Mouse (Mus musculus): ENCODE results near the gene Pef1. TPM values are rescaled to one million over a fixed set of nuclear protein-coding genes. Genes with fewer than 3 reads are reported as not detected.
A peak's percentile ranks its signal among the peaks of the same experiment; 100 is the strongest.

Pef1 gene
- total RNA-seq, 2 experiments from 2014 or later, result 15.2 to 57.4 TPM

- no peak for ATAC-seq (replicated peaks; ENCODE audit: low FRiP score, low TSS enrichment, poor library complexity, severe bottlenecking)
These were observed 17.0 kb upstream of the Pef1 start for GRCm38 (mm10) chr4:130085246-130085820.

GRCm38 (mm10) chr4:130087293-130087692 is 15.1 kb upstream of the Pef1 start:
- peak; percentile 72 for ATAC-seq (replicated peaks; ENCODE audit: low FRiP score, low TSS enrichment, poor library complexity, severe bottlenecking)

- ATAC-seq (replicated peaks; ENCODE audit: low FRiP score, low TSS enrichment, poor library complexity, severe bottlenecking), result no peak
These were observed 7.2 kb upstream of the Pef1 start for GRCm38 (mm10) chr4:130095137-130095536.

- no peak for ATAC-seq (replicated peaks; ENCODE audit: low FRiP score, low TSS enrichment, poor library complexity, severe bottlenecking)
These were observed 1.2 kb upstream of the Pef1 start for GRCm38 (mm10) chr4:130101183-130101582.

GRCm38 (mm10) chr4:130103632-130104031 is 1.3 kb downstream of the Pef1 start:
- ATAC-seq (replicated peaks; ENCODE audit: low FRiP score, low TSS enrichment, poor library complexity, severe bottlenecking), result no peak

- ATAC-seq (replicated peaks; ENCODE audit: low FRiP score, low TSS enrichment, poor library complexity, severe bottlenecking), result no peak
These were observed 2.2 kb downstream of the Pef1 start for GRCm38 (mm10) chr4:130104584-130104983.

- ATAC-seq (replicated peaks; ENCODE audit: low FRiP score, low TSS enrichment, poor library complexity, severe bottlenecking), result peak; percentile 41
These were observed 4.7 kb downstream of the Pef1 start for GRCm38 (mm10) chr4:130107065-130107443.

GRCm38 (mm10) chr4:130107444-130108131 is 5.2 kb downstream of the Pef1 start:
- ATAC-seq (replicated peaks; ENCODE audit: low FRiP score, low TSS enrichment, poor library complexity, severe bottlenecking), result peak; percentile 89

GRCm38 (mm10) chr4:130108929-130109328 is 6.6 kb downstream of the Pef1 start:
- peak; percentile 36; the same call in 1 of the 2 replicates for ATAC-seq (replicated peaks; ENCODE audit: low FRiP score, low TSS enrichment, poor library complexity, severe bottlenecking)

GRCm38 (mm10) chr4:130109666-130110065 is 7.3 kb downstream of the Pef1 start:
- ATAC-seq (replicated peaks; ENCODE audit: low FRiP score, low TSS enrichment, poor library complexity, severe bottlenecking), result no peak

GRCm38 (mm10) chr4:130110091-130110490 is 7.7 kb downstream of the Pef1 start:
- no peak for ATAC-seq (replicated peaks; ENCODE audit: low FRiP score, low TSS enrichment, poor library complexity, severe bottlenecking)

GRCm38 (mm10) chr4:130112299-130112698 is 9.9 kb downstream of the Pef1 start:
- no peak for ATAC-seq (replicated peaks; ENCODE audit: low FRiP score, low TSS enrichment, poor library complexity, severe bottlenecking)

- no peak for ATAC-seq (replicated peaks; ENCODE audit: low FRiP score, low TSS enrichment, poor library complexity, severe bottlenecking)
These were observed 10.4 kb downstream of the Pef1 start for GRCm38 (mm10) chr4:130112732-130113131.

- ATAC-seq (replicated peaks; ENCODE audit: low FRiP score, low TSS enrichment, poor library complexity, severe bottlenecking), result no peak
These were observed 18.4 kb downstream of the Pef1 start for GRCm38 (mm10) chr4:130120752-130121151.

- no peak for ATAC-seq (replicated peaks; ENCODE audit: low FRiP score, low TSS enrichment, poor library complexity, severe bottlenecking)
These were observed 19.2 kb downstream of the Pef1 start for GRCm38 (mm10) chr4:130121560-130121959.

GRCm38 (mm10) chr4:130123020-130123419 is 20.7 kb downstream of the Pef1 start:
- no peak for ATAC-seq (replicated peaks; ENCODE audit: low FRiP score, low TSS enrichment, poor library complexity, severe bottlenecking)

- ATAC-seq (replicated peaks; ENCODE audit: low FRiP score, low TSS enrichment, poor library complexity, severe bottlenecking), result no peak
These were observed 21.8 kb downstream of the Pef1 start for GRCm38 (mm10) chr4:130124110-130124509.

- no peak for ATAC-seq (replicated peaks; ENCODE audit: low FRiP score, low TSS enrichment, poor library complexity, severe bottlenecking)
These were observed 22.8 kb downstream of the Pef1 start for GRCm38 (mm10) chr4:130125164-130125563.

- no peak for ATAC-seq (replicated peaks; ENCODE audit: low FRiP score, low TSS enrichment, poor library complexity, severe bottlenecking)
These were observed 23.6 kb downstream of the Pef1 start for GRCm38 (mm10) chr4:130125935-130126334.

- peak; percentile 35; the same call in 1 of the 2 replicates for ATAC-seq (replicated peaks; ENCODE audit: low FRiP score, low TSS enrichment, poor library complexity, severe bottlenecking)
These were observed 26.5 kb downstream of the Pef1 start for GRCm38 (mm10) chr4:130128907-130129306.

- ATAC-seq (replicated peaks; ENCODE audit: low FRiP score, low TSS enrichment, poor library complexity, severe bottlenecking), result no peak
These were observed 27.7 kb downstream of the Pef1 start for GRCm38 (mm10) chr4:130130082-130130481.
